Mouse (Mus musculus) layer of hippocampus, adult 2 months (tissue): ENCODE measurements at regions not wholly inside any gene's neighbourhood (a gene's known extent, or its start where the extent isn't known, plus 50 kb on each side); places are given as distances from the start of the nearest gene placed in this dataset.

Experiments
- DNase-seq, 2 experiments: peaks; one replicate each; pipeline ENCODE4 v3.0.0; 2022; ENCODE audit warnings: low spot score in 2 of 2
- H3K27ac ChIP-seq: fragments of 200-600 bp; 2 replicates; pipeline ENCODE4 v1.8.1; 2022
- H3K4me3 ChIP-seq: fragments of 200-600 bp; 2 replicates; pipeline ENCODE4 v1.8.1; 2022; ENCODE audit warnings: mild to moderate bottlenecking
- CTCF ChIP-seq: fragments of 200-600 bp; conservative IDR thresholded peaks from 2 replicates; pipeline ENCODE4 v1.8.1; 2022; ENCODE audit warnings: antibody characterized with exemption, mild to moderate bottlenecking, moderate library complexity

GRCm38 (mm10) chr1:18727259-18727658 is 375.6 kb upstream of the Tfap2d start:
- no peak overlapping the region for H3K4me3 ChIP-seq
- no peak for DNase-seq
- no peak overlapping the region for H3K27ac ChIP-seq
- TF ChIP-seq CTCF: no peak

- Histone ChIP-seq H3K27ac (no peak overlapping the region), H3K4me3 (no peak overlapping the region)
- no peak for TF ChIP-seq CTCF
- DNase-seq: peak in 1 of 2 experiments; percentile 3
Measured at GRCm38 (mm10) chr1:18758347-18759129, 344.3 kb upstream of the Tfap2d start.

- DNase-seq: no peak
- H3K27ac ChIP-seq: no peak overlapping the region
- no peak overlapping the region for H3K4me3 ChIP-seq
- peak; percentile 46 for TF ChIP-seq CTCF
Measured at GRCm38 (mm10) chr1:18793639-18794038, 309.2 kb upstream of the Tfap2d start.
